Mouse (Mus musculus) heart, adult 8-10 months (tissue): ENCODE measurements around the gene Il1a. TPM values are rescaled to one million over a fixed set of nuclear protein-coding genes. Genes with fewer than 3 reads are reported as not detected.

Source experiments
- DNase-seq: peaks from one replicate; pipeline ENCODE4 v3.0.0; 2022; ENCODE audit warnings: low spot score
- total RNA-seq, 4 experiments: library from RNA; stranded (reverse); gene quantifications; 2 replicates each; pipeline ENCODE4 v1.2.4; 2022

Gene Il1a
- total RNA-seq, 4 experiments from 2014 or later: not detected

GRCm38 (mm10) chr2:129265316-129265715 lies 44.5 kb downstream of the Il1a start:
- no peak for DNase-seq

GRCm38 (mm10) chr2:129263073-129263472 lies 46.7 kb downstream of the Il1a start:
- no peak for DNase-seq

GRCm38 (mm10) chr2:129261151-129261794 lies 48.5 kb downstream of the Il1a start:
- DNase-seq: no peak

GRCm38 (mm10) chr2:129260646-129261045 lies 49.1 kb downstream of the Il1a start:
- DNase-seq: no peak

- DNase-seq: peak; percentile 82
Observed at GRCm38 (mm10) chr2:129258475-129259211, 51.1 kb downstream of the Il1a start.

GRCm38 (mm10) chr2:129258056-129258455 lies 51.7 kb downstream of the Il1a start:
- no peak for DNase-seq

- no peak for DNase-seq
Observed at GRCm38 (mm10) chr2:129256006-129256405, 53.8 kb downstream of the Il1a start.

GRCm38 (mm10) chr2:129254076-129254475 lies 55.7 kb downstream of the Il1a start:
- no peak for DNase-seq

- DNase-seq: no peak
Observed at GRCm38 (mm10) chr2:129253631-129253970, 56.2 kb downstream of the Il1a start.

- no peak for DNase-seq
Observed at GRCm38 (mm10) chr2:129252836-129253630, 56.7 kb downstream of the Il1a start.

Other genes starting within 250 kb of the Il1a start
- gene Ttl, start 244.0 kb downstream of the Il1a start, total RNA-seq: 10 to 100 TPM; 17.9 to 22.8 (median 21.9) TPM
- gene Polr1b, start 209.0 kb downstream of the Il1a start, total RNA-seq: 10 to 100 TPM in 2 of 4 experiments, 1 to 10 TPM in 2; 9.6 to 11.5 (median 10.1) TPM
- 10 to 100 TPM; 10.4 to 15.9 (median 11.9) TPM for gene Chchd5, start 180.3 kb downstream of the Il1a start, total RNA-seq
- gene Slc20a1, start 111.2 kb downstream of the Il1a start, total RNA-seq: 10 to 100 TPM in 2 of 4 experiments, 1 to 10 TPM in 2; 7.6 to 13.2 (median 10.0) TPM
- gene Ckap2l, start 12.8 kb downstream of the Il1a start, total RNA-seq: under 1 TPM; 0.19 to 0.78 (median 0.33) TPM
- gene Il1b, start 61.2 kb upstream of the Il1a start, total RNA-seq: 1 to 10 TPM in 2 of 4 experiments, under 1 TPM in 2; 0.47 to 1.9 (median 1.0) TPM
- under 1 TPM in 2 of 4 experiments, not detected in 2; 0.16 to 0.22 TPM for gene F830045P16Rik, start 226.6 kb upstream of the Il1a start, total RNA-seq